Mouse (Mus musculus): Measurements from ENCODE around the gene Nkain2. TPM values are rescaled to one million over a fixed set of nuclear protein-coding genes. Genes with fewer than 3 reads are reported as not detected.

Gene Nkain2
- polyA plus RNA-seq (2014; fragmentation: Illumina TruSeq; extraction: RNeasy Lipid Tissue Mini Kit (QIAGEN cat#74804); ENCODE audit: low read depth, low replicate concordance), result not detected

DNA sequence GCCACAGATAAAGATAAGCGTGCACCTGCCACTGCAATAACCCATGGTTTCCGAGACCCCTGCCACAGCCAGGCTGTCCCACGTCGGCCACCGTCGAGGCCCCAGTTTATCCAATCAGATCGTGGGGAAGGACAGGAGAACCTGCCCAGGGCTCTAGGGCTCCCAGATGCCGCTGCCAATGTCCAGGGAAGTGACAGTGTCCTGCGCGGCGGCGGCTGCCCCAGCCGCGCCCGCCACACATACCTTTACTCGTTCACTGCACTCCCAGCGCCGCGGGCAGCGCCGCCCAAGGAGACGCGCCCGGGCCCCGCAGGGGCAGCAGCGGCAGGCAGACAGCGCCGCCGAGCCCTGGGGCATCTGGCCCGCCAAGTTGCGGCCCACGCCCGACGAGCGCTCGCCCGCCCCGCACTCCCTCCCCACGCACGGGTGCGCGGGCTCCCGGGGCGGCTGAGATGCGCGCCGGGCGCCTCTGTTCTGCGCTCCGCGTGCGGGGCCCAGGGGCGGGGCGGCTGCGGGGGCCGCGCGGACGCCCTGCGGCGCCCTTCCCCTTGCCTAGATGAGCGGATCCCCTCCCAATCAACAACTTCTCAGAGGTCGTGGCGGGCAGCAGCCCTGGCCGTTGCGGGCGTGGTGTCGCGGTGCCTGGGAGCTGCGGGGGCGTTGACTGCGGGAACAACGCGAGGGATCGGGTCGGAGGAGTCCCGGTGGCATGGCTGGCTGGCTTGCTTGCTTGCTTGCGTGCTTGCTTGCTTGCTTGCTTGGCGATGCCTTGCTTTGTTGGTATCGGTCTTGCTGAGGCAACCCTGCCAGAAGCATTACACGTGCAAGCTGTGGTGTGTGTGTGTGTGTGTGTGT is at the start of gene Nkain2:
TSS of gene Nkain2 (minus strand) at position 811 of the 855 bp plus-strand sequence.

Other genes starting within 250 kb of the Nkain2 start
- gene Trdn, start 190.1 kb upstream of the Nkain2 start, polyA plus RNA-seq (2014; fragmentation: Illumina TruSeq; extraction: RNeasy Lipid Tissue Mini Kit (QIAGEN cat#74804); ENCODE audit: low read depth, low replicate concordance), result 487 TPM